Mouse (Mus musculus) ovary, adult 18-20 months (tissue): Measurements from ENCODE around the gene Disc1.

ENCODE experiments used
- DNase-seq: peaks from one replicate; pipeline ENCODE4 v3.0.0; 2022; ENCODE audit warnings: low spot score, mixed read lengths

Disc1 gene

DNA sequence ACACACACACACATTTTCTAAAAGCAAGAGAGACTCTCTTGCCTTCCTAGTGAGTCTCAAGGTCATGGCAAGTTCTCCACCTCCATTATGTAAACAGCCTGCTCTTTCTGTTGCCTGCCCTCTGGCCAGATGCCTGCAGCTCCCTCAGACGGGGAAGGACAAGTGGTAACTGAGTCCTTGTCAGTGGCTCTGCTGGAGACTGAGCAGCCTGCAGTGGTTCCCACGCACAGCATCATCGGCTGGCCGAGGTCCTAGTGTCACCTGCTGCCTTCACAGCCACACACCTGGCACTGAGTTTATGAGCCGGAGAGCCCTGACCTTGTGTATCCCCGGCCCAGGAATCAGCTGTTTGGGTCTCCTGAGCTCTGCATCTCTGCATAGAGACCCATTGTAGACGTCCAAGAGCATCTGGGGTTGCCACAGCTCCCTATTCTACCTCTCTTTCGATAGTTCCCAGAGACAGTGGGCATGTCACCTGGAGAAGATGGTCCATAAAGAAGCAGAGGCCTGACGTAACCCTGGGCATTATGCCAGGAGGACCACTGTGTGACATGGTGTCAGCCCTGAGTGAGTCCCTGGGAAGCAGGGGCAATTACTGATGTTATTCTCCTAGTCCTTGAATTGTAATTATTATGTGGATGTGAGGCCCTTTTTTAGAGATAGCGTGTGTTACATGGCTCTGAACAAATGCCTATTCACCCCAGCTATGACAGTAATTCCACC lies 169.2 kb downstream of the Disc1 start:
- DNase-seq = peak; percentile 75

DNA sequence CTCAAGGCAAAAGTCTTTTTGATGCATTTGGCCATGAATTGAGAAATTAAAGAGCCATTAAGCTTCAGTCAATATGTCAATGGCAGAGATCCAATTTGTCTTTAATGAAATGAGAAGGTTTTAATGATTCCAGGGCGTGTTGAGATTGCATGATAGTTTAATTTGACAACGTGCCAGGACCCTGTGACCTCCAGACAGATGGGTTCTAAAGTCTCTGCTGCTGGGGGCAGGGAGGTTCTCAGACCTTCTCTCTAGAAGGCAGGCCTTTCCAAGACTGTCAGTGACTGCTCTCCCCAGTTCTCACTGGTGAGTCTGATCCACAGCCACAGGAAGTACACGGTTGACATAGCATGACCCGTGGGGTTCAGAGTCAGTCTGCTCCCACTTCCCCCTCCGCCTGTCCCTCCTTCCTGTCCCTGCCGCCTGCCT lies 170.3 kb downstream of the Disc1 start:
- no peak for DNase-seq

DNA sequence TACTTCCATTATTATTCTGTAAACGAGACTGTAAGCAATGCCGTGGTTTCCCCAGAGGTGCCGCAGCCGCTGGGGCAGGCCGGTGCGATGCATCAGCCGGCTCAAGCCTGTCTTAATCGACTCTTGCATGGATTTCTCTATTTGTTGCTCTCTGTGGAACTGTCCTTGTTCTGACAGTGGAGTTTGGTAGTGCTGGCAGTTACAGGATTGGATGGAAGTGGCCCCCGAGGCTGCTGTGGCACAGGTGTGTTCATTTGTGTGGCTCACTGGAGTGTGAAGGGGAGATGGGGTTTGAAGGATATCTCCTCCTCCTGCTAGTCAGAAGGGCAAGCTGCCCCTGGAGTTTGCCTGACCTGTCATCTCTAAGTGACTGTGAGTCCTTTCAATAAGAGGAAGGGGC lies 171.3 kb downstream of the Disc1 start:
- no peak for DNase-seq

DNA sequence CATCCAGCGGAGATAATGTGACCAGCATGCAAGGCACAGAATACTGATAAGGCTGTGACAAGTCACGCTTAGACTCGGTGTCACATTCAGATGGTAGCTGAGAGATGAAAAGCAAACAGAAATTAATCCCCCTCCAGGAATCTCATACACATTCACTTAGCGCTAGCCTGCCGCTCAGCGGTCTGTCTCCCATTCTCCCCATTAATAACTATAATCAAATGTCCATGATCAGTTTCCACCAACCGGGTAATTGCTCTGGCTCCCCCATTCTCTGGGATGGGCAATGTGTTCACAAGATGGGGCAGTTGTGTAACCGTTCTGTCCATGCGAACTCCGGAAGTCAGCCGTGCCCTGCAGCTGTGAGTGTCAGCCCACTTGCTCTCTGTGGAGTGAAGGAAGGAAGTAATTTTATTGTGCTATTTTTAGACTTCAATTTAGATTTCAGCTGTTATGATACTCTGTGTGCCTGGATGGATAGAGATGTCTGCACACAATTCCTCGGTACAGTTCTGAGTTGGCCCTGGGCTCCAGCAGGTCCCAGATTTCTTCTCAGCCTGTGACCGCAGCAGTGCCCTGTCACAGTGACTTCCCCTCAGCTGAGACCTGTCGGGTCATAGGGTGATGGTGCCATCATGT lies 173.1 kb downstream of the Disc1 start:
- DNase-seq = no peak

DNA sequence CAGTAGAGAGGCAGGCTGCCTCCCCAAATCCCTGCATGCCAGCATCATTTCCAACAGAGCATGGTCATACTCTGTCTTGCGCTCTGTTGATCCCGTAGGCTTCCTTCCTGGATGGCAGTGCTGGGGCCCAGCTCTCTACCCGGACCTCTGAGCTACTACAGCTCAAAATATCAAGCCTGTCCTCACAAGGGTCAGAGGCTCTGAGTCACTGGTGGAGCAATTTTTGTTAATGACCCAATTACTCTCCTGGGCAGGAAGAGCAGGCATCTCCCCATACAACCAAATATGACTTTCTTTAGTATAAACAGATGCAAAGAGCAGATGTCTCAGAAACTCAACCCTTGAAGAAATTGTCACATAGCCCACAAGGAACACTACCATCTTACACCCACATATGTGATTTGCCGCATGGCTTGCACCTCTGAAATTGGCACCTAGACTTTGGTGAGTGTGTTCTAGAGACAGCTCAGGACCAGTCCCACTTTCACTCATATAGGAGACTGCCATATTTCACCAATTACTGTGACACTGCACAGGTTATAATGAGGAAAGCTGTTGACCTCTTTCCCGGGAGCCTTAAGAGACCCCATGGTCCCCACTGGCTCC lies 176.6 kb downstream of the Disc1 start:
- no peak for DNase-seq

DNA sequence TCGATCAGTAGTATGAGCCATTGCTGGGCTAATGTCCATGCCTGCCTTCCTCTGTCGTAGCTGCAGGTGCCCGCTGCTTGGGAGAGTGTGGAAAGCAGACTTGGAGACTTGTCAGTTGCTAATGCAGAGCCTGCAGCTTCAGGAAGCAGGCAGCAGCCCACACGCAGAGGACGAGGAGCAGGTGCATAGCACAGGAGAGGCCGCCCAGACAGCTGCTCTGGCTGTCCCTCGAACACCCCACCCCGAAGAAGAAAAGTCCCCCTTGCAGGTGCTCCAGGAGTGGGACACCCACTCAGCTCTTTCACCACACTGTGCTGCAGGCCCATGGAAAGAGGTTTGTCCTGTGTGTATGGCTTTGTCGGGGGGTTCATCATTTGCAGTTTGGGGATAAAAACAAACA lies 178.7 kb downstream of the Disc1 start:
- DNase-seq = no peak

DNA sequence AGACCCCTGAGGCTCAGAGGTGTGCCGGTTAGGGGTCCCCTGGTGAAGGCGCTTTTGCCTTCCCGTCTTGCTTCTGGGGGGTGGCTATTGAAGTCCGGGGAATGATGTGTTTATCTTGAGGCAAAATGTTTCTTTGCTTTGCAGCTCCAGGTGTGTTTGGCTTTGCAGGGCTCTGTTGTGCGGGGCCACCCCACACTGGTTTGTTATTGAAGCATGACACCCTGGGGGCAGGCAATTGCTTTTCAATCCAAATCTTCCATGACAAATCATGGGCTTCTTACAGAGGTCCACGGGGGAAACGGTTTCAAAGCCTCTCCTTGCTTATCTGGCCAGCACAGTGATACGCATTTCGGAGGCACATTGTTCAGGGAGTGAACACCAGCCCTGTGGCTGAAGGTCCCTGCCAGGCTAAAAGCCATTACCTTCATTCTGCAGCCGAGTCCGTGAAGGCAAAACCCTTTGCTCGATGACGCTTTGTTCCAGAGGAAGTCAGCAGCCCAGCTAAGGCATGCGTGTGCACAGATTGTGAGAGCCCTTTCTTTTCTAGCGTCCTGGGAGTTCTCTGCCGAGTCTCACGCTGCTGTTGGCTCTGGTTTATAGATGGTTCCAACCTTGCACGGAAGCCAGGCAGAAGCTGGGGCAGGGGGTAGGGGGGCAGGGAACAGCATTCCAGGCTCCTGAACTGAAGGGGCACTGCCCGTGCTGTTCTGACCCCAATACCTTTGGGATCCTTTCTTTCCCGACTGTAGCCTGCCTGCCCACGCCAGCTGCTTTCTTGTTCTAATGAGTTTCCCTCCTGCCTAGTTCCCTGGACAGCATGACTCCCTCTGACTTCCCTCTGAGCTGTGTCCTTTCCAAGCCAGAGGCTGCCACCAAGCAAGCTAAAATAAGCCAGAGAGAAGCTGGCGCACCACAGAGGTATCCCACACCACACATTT lies 182.2 kb downstream of the Disc1 start:
- no peak for DNase-seq

DNA sequence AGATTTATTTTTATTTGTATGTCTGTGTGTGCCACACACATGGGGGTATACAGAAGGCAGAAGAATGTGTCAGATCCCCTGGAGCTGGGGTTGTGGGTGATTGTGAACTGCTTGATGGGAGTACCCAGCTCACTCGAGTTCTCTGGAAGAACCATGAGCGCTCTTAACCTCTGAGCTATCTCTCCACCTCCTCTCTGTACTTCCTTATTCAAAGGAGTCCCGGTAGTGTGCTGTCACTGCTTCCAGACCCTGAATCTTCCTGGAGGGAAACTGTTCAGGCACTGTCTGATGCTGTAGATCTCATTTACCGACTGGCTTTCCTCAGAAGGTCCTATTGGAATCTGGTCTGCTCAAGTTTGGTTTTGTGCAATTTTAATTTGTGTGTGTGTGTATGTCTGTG lies 186.8 kb downstream of the Disc1 start:
- no peak for DNase-seq

DNA sequence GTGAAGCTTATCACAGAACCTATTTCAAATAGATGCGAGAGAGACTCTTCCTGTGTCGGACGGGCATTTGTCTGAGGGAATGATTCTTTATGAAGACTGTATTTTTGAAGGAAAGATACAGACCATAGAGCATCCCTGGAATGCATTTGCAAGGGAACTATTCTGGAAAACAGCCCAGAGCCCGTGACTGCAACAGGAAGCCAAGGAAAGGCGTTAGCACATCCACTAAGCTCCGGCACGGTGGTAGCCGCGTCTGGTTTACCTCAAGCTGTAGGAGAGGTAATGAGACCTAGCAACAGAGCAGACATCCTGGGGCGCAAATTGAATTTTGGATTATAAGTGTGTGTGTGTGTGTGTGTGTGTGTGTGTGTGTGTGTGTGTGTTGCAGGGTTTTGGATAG lies 188.4 kb downstream of the Disc1 start:
- DNase-seq = no peak

DNA sequence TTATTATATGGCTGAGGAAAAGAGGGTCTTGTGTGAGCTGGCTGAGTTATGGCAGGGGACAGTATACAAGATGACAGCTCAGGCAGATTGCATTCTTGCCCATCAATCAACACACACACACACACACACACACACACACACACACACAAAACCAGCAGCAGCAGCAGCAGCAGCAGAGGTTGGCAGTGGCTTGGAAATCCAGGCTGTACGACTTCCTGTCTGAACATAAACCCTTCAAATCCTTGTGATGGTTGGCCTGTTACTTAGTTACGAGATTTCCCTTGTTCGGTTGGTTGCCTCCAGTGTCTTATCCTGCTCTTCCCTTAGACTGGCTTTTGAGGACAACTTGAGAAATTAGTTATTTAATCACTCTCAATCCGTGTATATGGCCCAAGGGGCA lies 188.9 kb downstream of the Disc1 start:
- no peak for DNase-seq

DNA sequence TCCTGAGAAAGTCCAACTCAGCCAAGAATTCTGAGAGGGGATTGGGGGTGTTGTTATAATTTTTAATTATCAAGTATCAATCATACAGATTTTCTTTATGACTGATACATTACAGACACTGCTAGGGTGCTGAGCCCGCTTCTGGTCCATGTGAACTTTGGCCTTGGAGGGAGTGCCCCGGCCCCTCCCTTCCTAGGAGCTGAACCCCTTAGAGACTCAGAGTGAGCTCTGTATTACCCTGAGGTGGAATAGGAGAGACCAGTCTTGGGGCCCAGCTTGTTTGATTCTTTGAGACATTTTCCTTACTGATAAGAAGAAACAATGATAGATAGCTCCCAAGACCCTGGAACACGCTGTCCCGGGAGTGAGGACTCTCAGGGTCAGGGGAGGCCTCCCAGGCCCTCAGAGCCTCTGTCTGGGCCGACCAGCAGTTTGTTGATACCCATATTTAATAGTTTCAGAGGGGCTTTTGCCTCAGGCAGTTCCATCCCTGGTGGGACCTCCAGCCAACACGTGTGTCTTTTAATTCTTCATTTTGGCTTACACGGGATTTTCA lies 192.8 kb downstream of the Disc1 start:
- DNase-seq = peak; percentile 37

DNA sequence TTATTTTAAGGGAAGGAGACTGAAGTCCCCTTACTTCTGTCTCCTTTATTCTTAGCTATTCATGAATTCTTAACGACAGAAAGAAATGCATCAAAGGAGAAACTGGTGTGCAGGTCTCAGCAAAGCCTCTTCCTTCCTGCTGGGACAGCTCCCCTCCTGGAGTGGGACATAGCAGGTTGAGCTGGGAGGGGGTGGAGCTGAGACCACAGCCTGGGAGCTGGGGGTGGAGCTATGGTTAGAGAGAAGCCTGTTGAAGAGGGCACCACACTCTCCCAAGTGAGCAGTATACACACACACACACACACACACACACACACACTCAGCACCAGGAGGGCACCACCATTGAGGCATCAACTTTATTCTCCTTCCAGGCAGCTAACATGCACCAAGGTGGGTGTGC lies 193.4 kb downstream of the Disc1 start:
- DNase-seq = no peak

DNA sequence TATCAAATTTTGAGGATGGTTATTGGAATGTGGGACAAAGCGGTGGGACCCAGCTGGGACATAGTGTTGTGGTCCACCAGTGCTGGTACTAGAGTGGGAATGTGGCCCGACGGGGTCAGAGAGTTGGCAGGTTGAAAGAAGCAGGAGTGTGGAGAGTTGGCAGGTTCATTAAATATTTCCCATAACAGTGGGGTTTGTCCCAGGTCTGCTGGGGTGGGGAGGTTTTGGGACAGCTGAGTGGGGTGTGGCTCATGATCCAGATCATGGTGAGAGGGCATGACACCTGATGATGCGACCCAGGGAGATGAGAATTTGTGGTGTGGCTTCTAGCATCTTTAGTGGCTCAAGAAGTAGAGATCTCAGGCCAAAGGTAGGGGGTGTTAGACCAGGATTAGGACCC lies 199.0 kb downstream of the Disc1 start:
- DNase-seq = no peak

DNA sequence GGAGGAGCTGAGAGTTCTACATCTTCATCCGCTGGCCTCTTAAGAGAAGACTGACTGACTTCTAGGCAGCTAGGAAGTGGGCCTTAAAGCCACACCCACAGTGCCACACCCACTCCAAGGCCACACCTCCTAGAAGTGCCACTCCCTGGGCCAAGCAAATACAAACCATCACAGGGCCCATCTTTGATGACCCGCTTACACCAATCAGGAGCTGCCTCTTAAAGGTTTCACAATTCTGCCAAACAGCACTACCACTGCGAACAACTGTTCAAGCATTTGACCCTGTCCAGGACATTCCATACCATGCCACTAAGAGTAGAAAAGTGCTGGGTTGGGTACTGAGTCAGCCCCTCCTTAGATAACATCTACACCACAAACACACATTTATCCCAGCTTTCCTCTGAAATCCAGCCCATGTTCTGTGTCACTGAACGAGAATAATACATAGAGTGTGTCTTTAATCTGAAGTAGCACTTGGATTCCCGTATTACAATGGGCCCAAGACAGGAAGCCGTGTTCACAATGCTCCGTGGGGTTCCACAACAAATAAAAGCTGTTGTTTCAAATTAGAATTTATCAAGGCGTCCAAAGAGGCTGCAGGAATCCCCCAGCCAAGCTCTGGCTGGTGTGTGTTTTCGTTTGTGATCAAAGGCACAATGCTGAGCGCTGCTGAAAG lies 199.6 kb downstream of the Disc1 start:
- DNase-seq = no peak

DNA sequence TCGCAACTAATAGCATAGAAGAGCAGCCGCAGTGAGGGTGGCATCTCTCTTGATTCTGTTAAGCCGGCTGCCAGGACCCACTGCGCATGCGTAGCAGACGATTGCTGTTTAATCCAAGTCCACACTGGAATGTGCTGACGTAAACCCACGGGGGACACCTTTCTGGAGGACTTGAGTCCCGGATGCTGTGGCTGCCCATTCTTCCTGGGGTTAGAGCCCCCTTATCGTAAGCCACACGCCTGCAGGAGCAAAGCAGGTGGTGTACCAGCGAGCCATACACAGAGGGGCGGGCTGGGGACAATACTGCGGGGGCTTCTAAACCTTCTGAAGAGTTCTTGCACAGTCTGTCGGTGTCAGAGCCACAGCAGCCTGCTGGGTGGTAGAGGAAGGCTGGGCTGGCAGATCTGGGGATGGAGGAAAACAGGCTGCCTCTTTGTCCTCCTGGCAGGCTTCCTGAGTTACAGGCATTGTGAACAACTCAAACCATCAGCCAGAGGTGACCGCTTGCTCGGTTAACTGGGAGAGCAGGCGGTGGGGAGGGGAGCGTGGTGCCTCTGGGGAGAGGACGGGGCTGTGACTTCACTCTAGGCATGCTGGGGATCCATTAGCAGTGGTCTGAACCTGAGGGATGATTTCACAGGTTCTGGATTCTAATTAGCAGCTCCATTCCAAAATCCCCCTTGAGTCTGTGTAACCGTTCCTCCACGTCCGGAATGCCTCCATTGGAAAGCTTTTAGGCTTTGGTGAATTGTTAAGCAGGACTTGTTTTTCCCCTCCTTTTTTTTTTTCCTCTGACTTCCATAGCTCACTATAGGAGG lies 200.4 kb downstream of the Disc1 start:
- peak; percentile 63 for DNase-seq

DNA sequence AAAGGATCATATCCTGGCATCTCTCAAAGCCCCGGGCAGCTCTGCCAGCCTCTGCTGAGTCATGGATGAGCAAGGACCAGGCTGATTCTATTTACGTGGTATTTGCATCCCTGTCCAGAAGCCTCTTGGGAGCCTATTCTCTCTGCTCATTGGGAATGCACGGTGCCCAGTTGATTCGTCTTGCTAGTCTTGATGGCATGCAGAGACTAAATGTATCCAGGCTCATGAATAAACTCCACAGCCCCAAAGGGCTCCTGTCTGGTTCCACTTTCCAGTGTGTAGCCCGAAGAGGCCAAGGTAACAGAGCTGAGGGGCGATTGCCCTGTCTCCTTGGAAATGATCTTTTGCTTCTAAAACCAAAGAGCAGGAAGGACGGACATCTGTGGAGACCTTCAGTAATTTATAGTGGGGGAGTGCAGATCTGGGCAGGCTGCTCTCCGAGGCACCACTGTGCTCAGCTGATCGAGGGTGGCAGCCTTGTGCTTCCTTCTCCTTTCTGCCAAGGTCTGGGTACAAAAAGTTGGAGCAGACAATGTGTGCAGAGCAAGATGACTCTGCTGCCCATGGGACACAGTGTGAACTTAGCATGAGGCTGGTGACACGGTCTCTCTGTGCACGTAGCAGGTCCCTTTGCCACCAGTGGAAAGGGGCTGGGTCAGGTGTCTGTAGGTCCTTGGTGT lies 201.2 kb downstream of the Disc1 start:
- DNase-seq = no peak

DNA sequence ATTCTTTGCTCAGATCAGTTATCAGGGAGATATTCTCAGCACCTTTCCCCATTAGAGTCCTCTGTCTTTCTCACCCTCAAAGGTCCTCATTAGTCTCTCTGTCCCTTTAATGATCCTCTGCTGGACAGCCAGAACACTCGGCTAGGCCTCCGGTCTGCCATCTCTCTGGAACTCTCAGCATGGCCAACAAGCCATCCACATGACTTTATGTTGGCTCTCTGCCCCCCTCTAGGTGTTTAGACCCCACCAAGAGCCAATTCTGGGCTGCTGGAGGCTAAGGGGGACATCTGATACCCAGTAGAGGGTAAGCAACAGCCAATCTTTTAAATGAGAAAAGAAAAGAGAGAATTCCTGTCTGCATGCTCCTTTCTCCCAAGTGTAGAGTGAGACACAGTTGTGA lies 203.7 kb downstream of the Disc1 start:
- DNase-seq = no peak

DNA sequence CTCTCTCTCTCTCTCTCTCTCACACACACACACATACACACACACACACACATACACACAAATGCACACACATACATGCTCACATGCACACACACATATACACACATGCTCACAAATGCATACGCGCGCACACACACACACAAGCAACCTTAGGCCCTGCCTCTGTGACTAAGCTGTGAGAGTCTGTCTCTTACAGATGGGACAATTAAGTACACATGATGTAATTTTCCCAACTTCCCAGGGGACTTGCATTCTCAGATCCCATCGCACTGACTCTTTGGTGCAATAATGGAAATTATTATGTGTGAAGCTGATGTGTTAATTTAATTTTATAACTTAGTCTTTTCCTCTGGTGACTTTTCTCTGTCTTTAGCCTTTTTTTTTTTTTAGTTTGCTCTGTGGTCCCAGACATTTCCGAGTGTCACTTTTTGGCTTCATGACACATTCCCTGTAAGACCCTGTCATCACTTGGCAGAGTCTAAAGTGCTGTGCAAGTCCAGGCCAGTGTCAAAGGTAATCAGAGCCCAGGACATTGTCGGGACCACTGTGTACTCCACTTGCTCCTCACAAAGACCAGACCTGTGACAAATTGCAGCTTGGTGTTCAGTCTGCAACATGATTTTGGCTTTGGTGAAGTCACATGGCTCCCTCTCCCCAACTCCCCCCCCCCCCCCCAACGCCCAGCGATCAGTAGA lies 205.0 kb downstream of the Disc1 start:
- no peak for DNase-seq

DNA sequence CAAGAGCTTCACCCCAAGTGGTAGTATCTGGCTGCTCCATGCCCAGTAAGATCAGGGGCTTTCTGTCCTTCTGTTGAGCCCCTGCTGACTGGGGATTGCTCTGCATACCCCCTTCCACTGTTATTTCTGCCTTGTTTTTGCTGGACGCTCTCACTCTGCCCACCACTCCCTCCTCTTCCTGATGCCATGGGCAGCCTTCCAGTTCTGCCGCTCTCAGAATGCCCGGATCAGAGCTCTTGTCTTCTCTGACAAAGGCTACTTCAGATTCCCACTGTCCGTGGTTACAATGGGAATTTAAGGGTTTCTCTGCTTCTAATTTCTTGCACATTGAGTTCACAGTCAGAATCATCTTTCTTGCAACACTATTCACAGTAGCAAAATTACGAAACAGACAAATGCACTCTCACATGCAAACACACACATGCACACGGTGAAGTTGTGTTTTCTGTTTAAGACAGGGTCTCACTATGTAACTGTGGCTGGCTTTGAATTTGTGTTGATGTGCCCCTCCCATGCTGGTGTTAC lies 214.2 kb downstream of the Disc1 start:
- DNase-seq = no peak
